Mouse (Mus musculus): Measurements from ENCODE around the gene Cyth1. TPM values are rescaled to one million over a fixed set of nuclear protein-coding genes. Genes with fewer than 3 reads are reported as not detected.

The Cyth1 gene
- total and polyA plus RNA-seq, 2 experiments from 2014 or later, result 19.5 to 48.3 TPM

DNA sequence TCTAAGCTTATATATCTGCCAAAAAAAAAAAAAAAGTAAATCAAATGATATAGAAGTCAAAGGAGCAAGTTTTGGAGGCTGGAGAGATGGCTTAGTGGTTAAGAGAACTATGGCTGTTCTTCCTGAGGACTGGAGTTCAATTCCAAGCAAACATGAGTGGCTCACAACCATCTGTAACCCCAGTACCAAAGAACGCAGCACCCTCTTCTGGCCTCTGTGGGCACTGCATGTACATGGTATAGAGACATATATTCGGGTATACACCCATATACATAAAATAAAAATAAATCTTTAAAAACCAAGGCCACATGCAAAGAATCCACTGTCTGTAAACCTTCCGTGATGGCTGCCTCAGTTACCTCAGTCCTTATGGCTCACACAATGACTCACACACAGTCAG, 21.4 kb upstream of the Cyth1 start:
- Histone ChIP-seq H3K9ac (replicated peaks; ENCODE audit: low read length) (no peak overlapping the region), H3K4me2 (ENCODE audit: low read depth, low read length) (no peak overlapping the region), H3K27me3 (ENCODE audit: insufficient read depth, low read length) (no peaks in the 10 kb centered on the region), H3K4me1 (ENCODE audit: insufficient read depth, low read length) (no peaks in the 10 kb centered on the region), H3K9me3 (ENCODE audit: low read length) (no peaks in the 10 kb centered on the region), H3K4me3 (ENCODE audit: low read length) (no peak overlapping the region), H3K27ac (no peak overlapping the region), H3K36me3 (ENCODE audit: insufficient read depth, low read length) (peaks cover 87% of the 10 kb centered on the region)
- 95% methylated on average over 3 of the region's 3 CpGs for WGBS
- peak; percentile 50 for TF ChIP-seq CTCF (IDR thresholded peaks at IDR 0.05; ENCODE audit: low read depth)
- no peak for DNase-seq (ENCODE audit: low spot score)
- ATAC-seq, result no peak

DNA sequence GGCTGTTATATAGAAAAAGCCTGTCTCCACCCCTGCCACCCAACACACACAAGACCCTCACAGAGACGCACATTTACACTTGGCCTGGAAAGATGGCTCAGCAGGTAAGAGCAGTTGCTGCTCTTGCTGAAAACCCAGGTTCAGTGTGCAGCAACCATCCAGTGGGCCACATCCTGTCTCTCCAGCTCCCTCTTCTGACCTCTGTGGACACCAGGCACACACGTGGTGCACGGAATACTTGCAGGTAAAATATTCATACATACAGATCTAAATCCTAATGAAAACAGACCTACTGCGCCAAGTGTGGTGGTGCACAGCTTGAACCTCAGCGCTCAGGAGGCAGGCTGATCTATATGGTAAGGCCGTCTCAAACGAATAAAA, 18.3 kb upstream of the Cyth1 start:
- H3K27ac ChIP-seq, result no peak overlapping the region
- no peak overlapping the region for H3K9ac ChIP-seq (replicated peaks; ENCODE audit: low read length)
- no peaks in the 10 kb centered on the region for H3K4me1 ChIP-seq (ENCODE audit: insufficient read depth, low read length)
- H3K4me2 ChIP-seq (ENCODE audit: low read depth, low read length), result no peak overlapping the region
- no peak for TF ChIP-seq CTCF (IDR thresholded peaks at IDR 0.05; ENCODE audit: low read depth)
- H3K4me3 ChIP-seq (ENCODE audit: low read length), result no peak overlapping the region
- peaks cover 91% of the 10 kb centered on the region for H3K36me3 ChIP-seq (ENCODE audit: insufficient read depth, low read length)
- WGBS, result 91% methylated on average over 7 of the region's 7 CpGs
- ATAC-seq (no peak), DNase-seq (ENCODE audit: low spot score) (no peak)
- H3K9me3 ChIP-seq (ENCODE audit: low read length), result no peaks in the 10 kb centered on the region
- H3K27me3 ChIP-seq (ENCODE audit: insufficient read depth, low read length), result no peaks in the 10 kb centered on the region

DNA sequence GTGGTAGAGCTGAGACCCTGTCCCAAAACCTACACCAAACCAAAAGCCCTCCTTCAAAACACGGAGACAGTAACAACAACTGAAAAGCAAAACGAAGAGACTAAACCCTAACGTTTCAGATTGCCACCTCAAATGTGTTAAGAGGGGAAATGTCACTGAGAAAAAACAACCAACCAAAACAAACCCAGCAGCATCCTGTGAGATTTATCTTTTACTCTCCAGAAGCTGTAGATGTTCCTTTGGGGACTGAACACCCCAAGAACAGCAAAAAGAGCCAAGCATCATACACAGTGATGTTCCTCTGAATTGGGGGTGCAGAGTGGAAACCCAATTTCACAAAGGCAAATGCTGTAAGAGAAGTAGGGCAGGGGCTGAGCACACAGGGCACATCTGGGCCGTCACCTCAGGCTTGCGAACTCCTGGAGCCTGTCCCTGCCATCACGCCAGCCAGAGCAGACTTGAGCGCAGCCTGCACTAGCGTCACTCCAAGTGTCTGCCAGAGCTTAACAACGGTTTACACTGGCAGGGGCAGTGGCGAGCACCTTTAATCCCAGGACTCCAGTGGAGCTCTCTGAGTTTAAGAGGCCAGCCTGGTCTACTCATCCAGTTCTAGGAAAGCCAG, 17.8 kb upstream of the Cyth1 start:
- no peak for DNase-seq (ENCODE audit: low spot score)

DNA sequence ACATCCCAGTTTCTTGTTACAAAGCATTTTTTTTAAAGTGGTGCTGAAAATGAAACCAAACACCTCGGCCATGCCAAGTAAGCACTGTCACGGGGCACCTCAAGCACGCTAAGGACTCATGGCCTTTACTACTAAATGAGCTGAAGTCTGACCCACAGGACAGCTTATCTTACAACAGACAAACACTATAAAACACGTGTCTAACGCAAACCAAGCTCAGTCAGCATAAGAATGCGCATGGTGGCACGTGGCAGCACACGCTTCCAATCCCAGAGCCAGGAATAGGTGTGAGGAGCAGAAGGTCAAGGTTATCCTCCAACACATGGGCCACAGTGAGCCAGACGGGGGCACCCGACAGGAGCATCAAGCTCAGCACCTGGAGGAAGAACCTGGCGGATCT, 17.2 kb upstream of the Cyth1 start:
- 93% methylated on average over 11 of the region's 11 CpGs for WGBS
- H3K9me3 ChIP-seq (ENCODE audit: low read length), result no peaks in the 10 kb centered on the region
- ATAC-seq (no peak), DNase-seq (ENCODE audit: low spot score) (no peak)
- peaks cover 94% of the 10 kb centered on the region for H3K36me3 ChIP-seq (ENCODE audit: insufficient read depth, low read length)
- no peak for TF ChIP-seq CTCF (IDR thresholded peaks at IDR 0.05; ENCODE audit: low read depth)
- H3K27ac ChIP-seq, result no peak overlapping the region
- no peak overlapping the region for H3K4me3 ChIP-seq (ENCODE audit: low read length)
- H3K4me1 ChIP-seq (ENCODE audit: insufficient read depth, low read length), result no peaks in the 10 kb centered on the region
- H3K4me2 ChIP-seq (ENCODE audit: low read depth, low read length), result no peak overlapping the region
- no peaks in the 10 kb centered on the region for H3K27me3 ChIP-seq (ENCODE audit: insufficient read depth, low read length)
- no peak overlapping the region for H3K9ac ChIP-seq (replicated peaks; ENCODE audit: low read length)

More for the DNA sequence above, 17.8 kb upstream of the Cyth1 start:
- no peak for ATAC-seq
- Histone ChIP-seq H3K36me3 (ENCODE audit: insufficient read depth, low read length) (peaks cover 92% of the 10 kb centered on the region), H3K27me3 (ENCODE audit: insufficient read depth, low read length) (no peaks in the 10 kb centered on the region), H3K4me3 (ENCODE audit: low read length) (no peak overlapping the region), H3K27ac (no peak overlapping the region), H3K9me3 (ENCODE audit: low read length) (no peaks in the 10 kb centered on the region), H3K4me1 (ENCODE audit: insufficient read depth, low read length) (no peaks in the 10 kb centered on the region), H3K9ac (replicated peaks; ENCODE audit: low read length) (no peak overlapping the region), H3K4me2 (ENCODE audit: low read depth, low read length) (no peak overlapping the region)
- no peak for TF ChIP-seq CTCF (IDR thresholded peaks at IDR 0.05; ENCODE audit: low read depth)
- 88% methylated on average over 10 of the region's 10 CpGs for WGBS

DNA sequence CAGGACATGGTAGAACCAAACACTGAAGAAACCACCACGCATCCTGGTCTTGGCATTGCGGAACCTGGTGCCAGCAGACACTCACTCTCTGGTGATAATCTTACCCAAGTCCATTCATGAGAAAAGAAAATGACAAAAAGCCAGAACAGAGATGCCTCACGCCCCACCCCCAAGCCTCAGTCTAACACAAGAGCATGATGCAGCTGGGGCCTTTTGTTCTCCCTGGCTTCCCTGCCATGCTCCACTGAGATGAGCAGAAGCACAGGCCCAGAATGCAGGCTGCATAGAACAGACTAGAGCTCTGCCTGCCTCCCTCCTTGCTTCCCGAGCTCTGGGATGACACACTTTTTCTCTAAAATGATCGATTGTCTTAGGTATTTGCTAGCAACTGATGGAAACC, 14.8 kb upstream of the Cyth1 start:
- 80% methylated on average over 5 of the region's 5 CpGs for WGBS
- peaks cover 93% of the 10 kb centered on the region for H3K36me3 ChIP-seq (ENCODE audit: insufficient read depth, low read length)
- DNase-seq (ENCODE audit: low spot score) (no peak), ATAC-seq (no peak)
- no peaks in the 10 kb centered on the region for H3K9me3 ChIP-seq (ENCODE audit: low read length)
- no peak overlapping the region for H3K27ac ChIP-seq
- no peaks in the 10 kb centered on the region for H3K4me1 ChIP-seq (ENCODE audit: insufficient read depth, low read length)
- H3K4me2 ChIP-seq (ENCODE audit: low read depth, low read length), result no peak overlapping the region
- H3K9ac ChIP-seq (replicated peaks; ENCODE audit: low read length), result no peak overlapping the region
- no peak for TF ChIP-seq CTCF (IDR thresholded peaks at IDR 0.05; ENCODE audit: low read depth)
- no peaks in the 10 kb centered on the region for H3K27me3 ChIP-seq (ENCODE audit: insufficient read depth, low read length)
- H3K4me3 ChIP-seq (ENCODE audit: low read length), result no peak overlapping the region

DNA sequence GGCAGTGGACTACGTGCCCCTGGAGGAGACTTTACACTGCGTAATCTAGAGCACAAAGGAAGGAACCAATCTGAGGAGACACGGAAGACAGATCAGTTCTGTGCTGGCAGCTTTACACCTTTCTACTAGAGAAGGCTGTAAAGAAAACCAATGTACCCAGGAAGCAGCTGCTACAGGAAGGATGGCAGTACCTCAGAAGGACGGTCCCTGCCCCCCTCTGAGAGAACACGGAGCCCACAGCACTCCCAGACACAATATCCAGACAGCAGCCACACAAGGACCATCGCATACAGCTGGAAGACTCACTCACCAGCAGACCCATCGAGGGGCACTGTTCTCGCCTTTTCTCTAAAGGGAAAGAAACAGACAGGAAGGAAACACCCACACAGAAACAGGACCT, 11.7 kb upstream of the Cyth1 start:
- no peak for DNase-seq (ENCODE audit: low spot score)
- Histone ChIP-seq H3K27ac (no peak overlapping the region), H3K9ac (replicated peaks; ENCODE audit: low read length) (no peak overlapping the region), H3K27me3 (ENCODE audit: insufficient read depth, low read length) (no peaks in the 10 kb centered on the region), H3K4me1 (ENCODE audit: insufficient read depth, low read length) (no peaks in the 10 kb centered on the region), H3K4me2 (ENCODE audit: low read depth, low read length) (no peak overlapping the region), H3K4me3 (ENCODE audit: low read length) (no peak overlapping the region), H3K36me3 (ENCODE audit: insufficient read depth, low read length) (peaks cover 75% of the 10 kb centered on the region), H3K9me3 (ENCODE audit: low read length) (no peaks in the 10 kb centered on the region)
- TF ChIP-seq CTCF (IDR thresholded peaks at IDR 0.05; ENCODE audit: low read depth), result no peak
- no peak for ATAC-seq
- WGBS, result 86% methylated on average over 8 of the region's 8 CpGs

DNA sequence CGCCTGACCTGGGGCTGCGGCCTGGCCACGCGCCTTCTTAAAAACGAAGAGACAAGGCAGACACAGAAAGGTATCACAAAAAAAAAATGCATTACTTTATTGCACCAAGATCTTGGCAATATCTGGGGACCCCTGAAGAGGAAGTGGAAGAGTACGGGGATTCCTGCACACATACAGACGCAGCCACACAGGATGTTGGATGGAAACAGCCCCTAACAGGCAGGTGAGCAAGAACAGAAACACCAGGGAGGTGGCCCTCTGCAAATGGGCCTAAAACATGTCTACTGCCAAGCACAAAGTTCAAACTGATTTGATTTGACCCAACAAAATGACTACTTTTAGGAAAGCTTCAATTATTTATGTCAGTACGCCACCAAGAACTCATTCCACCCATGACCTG, 11.2 kb upstream of the Cyth1 start:
- DNase-seq (ENCODE audit: low spot score) (no peak), ATAC-seq (no peak)
- no peaks in the 10 kb centered on the region for H3K27me3 ChIP-seq (ENCODE audit: insufficient read depth, low read length)
- no peak for TF ChIP-seq CTCF (IDR thresholded peaks at IDR 0.05; ENCODE audit: low read depth)
- no peak overlapping the region for H3K27ac ChIP-seq
- WGBS, result 98% methylated on average over 8 of the region's 8 CpGs
- 0 out of 2 replicates have a peak, but pooled peaks cover 3% of the 10 kb centered on the region for H3K4me1 ChIP-seq (ENCODE audit: insufficient read depth, low read length)
- no peak overlapping the region for H3K4me2 ChIP-seq (ENCODE audit: low read depth, low read length)
- H3K9ac ChIP-seq (replicated peaks; ENCODE audit: low read length), result no peak overlapping the region
- H3K9me3 ChIP-seq (ENCODE audit: low read length), result no peaks in the 10 kb centered on the region
- no peak overlapping the region for H3K4me3 ChIP-seq (ENCODE audit: low read length)
- peaks cover 70% of the 10 kb centered on the region for H3K36me3 ChIP-seq (ENCODE audit: insufficient read depth, low read length)
